Mouse (Mus musculus): ENCODE results near the gene Tm6sf1.

- TF ChIP-seq CTCF (IDR thresholded peaks at IDR 0.05; ENCODE audit: extremely low read depth, insufficient read depth, insufficient read length, insufficient replicate concordance) (no peak), POLR2A (IDR thresholded peaks at IDR 0.05; ENCODE audit: low read depth, low read length) (no peak)
These were observed 22.8 kb downstream of the Tm6sf1 start for GRCm38 (mm10) chr7:81881600-81881999.
